Mouse (Mus musculus) adrenal gland, postnatal 4 days (tissue): ENCODE results near the gene 1500011B03Rik. TPM values are rescaled to one million over a fixed set of nuclear protein-coding genes. Genes with fewer than 3 reads are reported as not detected.
A peak's percentile ranks its signal among the peaks of the same experiment; 100 is the strongest.

Source experiments
- DNase-seq, 2 experiments: peaks; one replicate each; pipeline ENCODE4 v3.0.0; 2021 to 2022; ENCODE audit warnings: low spot score in 2 of 2, mixed read lengths in 2 of 2
- total RNA-seq, 2 experiments: library from RNA; stranded (reverse); gene quantifications; 2 replicates each; pipeline ENCODE4 v1.2.3; 2021

1500011B03Rik gene
- total RNA-seq, 2 experiments from 2014 or later, result 88.4 to 91.9 TPM

DNA sequence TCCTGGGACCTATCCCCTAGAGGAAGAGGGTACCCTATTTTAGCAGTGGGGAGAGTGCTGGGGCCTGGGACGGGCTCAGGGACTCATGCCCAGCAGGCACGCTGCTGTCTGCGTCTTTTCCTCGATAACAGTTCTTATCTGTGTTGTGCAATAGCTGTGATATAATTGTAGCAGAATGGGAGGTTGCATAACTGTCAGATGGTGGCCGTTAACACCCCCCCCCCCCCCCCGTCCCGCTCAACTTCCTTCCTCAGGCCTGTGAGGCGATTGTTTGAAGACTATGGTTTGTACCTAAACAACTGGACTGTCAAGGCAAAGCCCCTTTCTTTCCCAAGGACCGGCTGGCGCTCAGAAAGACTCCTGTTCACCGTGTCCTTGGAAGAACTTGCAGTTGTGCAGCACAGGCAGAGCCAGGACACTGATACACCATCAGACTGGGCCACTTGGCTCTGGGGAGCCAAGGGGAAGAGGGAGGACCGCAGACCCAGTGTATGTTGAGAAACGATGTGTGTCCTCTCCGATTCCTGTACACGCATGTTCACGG lies 38.6 kb downstream of the 1500011B03Rik start:
- peak in 1 of 2 experiments; percentile 24 for DNase-seq

DNA sequence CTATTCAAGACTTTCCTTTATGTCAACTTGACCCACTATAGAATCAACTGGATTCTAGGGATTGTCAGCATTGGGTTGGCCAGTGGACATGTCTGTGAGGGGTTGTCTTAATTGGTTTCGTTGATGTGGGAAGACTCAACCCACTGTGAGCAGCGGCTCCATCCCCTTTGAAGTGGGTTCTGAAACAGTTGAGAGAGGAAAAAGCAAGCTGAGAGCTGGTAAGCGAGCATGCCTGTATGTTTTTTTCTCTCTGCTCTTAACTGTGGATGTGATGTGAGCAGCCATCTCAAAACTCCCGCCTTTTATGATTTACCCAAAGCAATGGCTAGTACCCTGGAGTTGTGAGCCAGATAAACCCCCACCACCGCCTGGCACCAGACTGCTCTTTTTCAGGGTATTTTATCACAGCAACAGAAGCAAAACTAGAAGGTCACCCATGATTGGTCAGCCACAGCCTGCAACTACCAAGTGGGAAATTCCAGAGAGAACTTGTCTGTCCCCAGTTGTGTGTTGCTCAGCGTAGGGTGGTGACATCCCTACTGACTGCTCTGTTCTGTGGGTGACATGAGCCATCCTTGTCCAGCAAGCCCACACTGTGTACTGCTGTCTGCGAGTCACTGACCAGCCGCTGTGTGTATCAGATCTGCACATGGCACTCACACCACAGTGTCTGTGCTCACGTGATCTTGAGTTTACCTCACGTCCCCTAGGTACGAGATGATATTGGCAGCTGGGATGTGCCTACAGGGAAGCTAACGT lies 39.7 kb downstream of the 1500011B03Rik start:
- DNase-seq, result no peak

DNA sequence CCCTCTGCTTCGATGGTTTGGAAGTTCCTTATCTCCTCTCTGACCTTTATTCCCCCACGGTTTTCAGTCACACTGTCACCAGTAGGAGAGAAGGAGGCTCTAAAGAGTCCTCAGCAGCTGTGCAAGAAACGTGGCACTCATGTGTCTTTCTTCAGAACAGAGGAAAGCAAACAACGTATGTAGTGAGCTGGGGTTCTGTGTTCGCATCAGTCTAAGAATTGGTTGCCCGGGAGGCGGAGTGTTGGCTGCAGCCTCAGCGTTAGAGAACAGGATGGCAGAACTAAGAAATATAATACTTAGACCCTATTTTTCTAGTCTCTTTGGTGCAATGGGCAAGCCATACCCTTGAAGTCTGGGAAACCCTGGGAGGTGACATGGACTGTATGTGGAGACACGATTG lies 40.3 kb downstream of the 1500011B03Rik start:
- DNase-seq, result no peak

DNA sequence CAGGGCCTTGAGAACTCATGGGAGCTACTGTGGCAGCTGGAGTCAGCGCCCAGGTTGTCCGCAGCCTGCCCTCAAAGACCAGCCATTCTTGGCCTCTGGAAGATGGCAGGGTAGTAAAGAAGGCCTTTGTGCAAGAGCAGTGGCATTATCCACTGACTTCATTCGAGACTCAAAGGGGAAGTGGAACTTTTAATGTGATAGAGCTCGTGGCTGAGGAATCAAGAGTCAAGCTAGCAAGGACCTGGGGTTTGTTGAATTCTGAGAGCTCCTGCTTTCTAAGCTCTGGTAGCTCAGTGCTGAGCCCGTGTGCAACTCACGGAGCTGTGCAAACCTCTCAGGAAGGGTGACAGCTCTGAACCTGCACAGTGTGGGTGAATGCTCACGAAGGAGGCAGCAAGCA lies 42.4 kb downstream of the 1500011B03Rik start:
- no peak for DNase-seq

DNA sequence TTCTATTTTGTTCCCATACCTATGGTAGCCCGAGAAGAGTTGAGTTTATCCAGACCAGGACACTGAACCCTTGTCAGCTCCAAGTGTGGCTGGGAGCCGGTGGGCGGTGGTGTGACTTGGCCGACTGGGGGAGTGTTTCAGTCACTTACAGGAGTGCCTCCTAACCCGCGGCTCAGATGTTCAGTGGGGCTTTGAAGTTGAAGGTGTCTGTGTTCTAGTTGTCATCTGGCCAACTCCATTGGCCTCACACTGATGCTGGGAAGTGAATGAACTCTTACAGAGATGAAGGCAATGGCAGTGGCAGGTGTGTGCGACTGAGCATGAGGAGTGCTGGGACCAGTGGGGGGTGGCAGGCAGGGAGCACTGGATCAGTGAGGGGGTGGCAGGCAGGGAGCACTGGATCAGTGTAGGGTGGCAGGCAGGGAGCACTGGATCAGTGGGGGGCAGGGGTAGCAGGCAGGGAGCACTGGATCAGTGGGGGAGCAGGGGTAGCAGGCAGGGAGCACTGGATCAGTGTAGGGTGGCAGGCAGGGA lies 43.2 kb downstream of the 1500011B03Rik start:
- DNase-seq, result no peak

DNA sequence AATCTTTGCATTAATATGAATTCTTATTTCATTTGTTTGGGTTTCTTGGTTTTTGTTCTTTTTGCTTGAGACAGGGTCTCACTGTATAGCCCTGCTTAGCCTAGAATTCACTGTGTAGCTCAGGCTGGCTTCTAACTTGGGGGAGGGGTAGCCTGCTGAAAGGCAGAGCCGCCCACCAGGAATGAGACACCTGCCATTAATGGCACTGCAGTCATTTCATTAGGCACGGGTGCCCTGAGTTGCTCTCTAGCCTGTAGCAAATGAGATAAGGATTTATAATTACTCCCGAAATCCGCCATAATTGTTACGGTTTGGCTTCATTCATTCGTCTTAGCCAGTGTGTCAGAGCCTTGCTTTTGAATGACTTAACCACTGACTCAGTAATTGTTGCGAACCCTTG lies 47.1 kb downstream of the 1500011B03Rik start:
- no peak for DNase-seq

DNA sequence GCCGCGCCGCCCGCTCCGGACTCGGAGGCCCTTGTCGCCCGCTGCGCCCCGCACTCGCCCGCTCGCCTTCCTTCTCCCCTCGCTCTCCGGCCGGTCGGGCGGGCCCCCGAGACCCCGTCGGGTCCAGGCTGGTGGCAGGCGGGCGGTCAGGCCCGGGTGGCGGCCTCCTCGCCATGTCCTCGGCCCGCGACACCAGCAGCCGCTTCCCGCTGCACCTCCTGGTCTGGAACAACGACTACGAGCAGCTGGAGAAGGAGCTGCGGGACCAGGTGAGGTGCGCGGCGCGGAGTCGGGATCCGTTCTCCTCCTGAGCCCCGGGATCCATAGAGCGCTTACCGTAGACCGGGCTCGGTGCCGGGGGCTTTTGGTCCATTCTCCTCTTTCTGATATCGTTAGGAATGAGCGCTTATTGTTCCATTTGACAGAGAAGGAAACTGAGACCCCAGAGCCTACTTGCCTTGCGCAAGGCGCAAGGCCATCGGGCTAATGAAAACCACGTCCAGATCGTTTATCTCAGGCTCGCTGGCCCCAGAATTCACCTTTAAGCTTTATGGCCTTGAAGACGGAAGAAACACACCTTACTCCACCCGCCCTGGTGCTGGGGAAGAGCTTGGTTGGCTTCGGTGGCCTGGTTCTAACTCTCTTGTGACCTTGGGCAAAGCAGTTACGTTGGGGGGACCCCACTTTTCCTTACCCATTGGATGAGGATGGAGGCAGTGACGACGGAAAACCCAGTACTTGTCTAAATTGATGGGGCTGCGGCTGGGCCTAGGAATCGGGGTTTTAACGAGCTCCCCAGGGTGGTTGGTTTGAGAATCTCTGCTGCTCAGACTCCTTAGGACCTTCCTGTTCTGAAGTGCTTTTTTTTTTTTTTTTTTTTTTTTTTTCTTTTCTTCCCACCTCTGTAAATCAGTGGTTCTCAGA lies 48.0 kb downstream of the 1500011B03Rik start, which contains the start of gene Git2:
Gene Git2, minus strand, starts transcription at position 462 of the 924 bp plus-strand sequence.
- DNase-seq, result no peak

DNA sequence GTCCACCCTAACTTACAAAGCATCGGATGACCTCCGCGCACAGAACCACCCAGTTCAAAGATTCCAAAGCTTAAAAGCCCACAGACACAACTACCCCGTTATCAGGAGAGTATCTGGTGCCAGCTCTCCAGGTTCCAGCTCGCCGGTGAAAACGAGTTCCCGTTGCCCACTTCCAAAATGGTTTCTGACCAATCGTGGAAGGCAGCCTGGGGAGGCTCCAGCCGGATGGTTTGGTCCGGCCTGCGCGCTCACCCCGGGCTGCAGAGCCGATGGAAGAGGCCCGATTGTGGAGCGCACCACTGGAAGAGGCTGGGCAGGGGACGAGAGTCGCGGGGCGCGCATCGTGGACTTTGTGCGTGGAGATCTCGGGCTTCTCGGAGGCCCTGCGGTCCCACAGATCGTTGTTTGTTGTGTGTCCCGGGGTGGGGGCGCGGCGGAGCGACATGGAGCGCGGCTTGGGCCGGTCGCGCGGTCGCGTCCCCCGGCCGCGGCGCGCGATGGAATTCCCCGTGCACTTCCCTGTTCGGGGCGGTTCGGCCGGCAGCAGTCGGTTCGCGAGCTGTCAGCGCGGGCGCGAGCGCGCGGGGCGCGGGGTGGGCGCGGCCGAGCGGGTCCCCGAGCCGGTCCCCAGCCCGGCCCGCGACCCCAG lies 48.7 kb downstream of the 1500011B03Rik start, which contains the start of gene Ankrd13a:
Gene Ankrd13a, plus strand, starts transcription at position 275 of the 649 bp plus-strand sequence.
- DNase-seq, result peak; percentile 65 to 87

DNA sequence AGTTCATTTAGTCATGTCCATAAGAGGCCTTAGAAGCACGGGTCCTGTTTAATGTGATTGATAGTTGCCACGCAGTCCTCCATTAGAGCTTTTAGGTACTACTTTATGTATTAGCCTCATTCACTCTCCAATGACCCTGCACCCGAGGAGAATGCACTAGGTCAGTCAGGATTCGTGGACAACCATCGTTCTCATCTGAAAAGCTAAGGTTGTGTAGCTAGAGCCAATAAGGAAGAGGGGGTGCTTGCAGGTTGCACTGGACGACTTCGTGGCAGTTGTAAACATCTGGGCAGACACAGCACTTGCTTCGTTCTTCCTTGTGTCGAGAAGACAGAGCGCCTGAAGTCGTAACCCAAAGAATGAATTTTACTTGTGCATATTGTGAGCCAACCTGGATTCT lies 49.5 kb downstream of the 1500011B03Rik start:
- no peak for DNase-seq

DNA sequence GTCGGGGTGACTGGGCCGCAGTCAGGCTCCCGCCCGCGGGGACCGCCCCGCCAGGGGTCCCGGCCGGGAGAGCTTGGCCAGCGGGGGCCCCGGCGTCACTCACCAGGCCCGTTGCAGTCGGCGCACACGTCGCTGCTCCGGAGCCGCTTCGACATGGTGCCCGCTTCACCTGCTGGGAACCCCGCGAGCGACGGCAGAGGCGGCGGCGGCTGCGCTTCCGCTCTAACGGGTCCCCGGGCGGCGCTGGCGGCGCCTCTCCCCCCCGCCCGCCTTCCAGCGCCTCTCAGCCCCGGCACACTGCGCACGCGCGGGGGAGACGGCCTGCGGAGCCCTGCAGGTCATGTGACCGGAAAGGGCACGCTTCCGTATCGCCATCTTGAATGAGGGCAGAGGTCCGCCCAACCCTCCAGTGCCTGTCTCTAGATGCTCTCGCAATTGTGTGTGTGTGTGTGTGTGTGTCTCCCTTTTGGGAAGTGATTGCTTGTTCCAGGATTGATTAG lies 50.0 kb downstream of the 1500011B03Rik start:
- peak; percentile 92 to 96 for DNase-seq

DNA sequence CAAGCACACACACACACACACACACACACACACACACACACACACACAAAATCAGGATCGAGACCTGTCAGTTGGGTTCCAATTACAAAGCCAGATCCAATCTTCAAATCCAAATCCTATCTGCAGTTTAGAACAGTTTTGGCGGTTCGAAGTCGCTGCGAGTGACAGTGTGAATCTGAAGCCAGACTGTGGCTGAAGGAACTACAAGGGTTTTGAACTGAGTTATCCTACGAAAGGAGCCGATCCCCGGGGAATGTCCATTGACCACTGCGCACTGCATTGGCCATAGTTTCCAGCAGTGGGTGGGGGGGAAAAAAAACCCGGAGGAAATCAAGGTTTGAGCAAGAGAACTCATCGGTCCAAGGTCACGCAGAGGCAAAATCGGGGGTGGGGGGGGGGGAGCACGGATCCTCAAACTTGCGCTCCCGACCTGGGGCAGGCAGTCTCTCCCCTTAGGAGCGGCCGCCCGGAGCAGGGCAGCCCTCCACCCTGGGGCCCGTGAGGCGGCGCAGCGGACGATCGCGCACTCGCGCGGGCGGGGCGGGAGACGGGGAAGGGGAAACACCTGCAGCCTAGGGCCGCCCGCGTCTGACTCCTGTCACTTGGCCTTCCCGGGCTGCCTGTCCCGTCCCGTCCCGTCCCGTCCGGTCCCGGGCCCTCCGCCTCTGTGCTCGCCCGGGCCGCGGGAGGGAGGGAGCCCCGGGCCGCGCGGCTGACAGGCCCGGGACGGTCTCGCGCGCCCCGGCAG lies 50.6 kb downstream of the 1500011B03Rik start:
- DNase-seq, result peak in 1 of 2 experiments; percentile 53

DNA sequence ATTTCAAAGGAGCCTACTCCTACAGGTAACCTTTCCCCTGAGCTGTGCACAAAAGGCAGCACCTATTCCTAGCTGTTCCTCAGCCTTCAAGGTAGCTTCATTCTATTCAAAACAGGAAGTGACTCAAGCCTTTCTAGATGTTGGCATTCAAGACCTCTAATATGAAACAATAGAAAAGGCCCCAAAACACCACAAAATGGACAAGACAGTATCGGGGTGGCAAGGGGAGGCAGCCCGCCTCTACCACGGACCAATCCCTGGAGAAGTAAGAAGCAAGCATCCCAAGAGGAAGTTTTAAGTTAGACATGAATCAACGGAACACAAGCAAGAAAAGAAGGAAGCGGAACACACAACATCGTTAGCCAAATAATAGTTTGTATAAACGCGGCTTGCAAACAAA lies 51.5 kb downstream of the 1500011B03Rik start:
- no peak for DNase-seq

DNA sequence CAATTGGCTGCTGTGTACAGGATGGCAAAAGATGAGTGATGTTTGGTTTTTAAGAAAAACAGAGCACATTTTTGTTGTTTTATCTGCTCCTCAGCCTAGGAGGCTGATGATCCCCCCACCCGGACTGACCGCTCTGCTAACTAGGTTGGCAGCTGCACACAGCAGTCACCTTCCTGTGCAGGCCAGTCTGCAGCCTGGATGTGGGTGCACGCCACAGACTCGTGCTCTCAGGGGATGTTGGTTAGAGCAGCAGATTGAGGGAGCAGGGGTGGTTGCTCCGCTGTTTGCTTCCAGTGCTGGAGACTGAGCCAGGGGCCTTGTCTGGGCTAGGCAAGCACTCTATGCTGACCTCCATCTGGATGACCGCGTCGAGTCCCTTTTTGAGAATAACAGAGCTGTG lies 53.5 kb downstream of the 1500011B03Rik start:
- no peak for DNase-seq

DNA sequence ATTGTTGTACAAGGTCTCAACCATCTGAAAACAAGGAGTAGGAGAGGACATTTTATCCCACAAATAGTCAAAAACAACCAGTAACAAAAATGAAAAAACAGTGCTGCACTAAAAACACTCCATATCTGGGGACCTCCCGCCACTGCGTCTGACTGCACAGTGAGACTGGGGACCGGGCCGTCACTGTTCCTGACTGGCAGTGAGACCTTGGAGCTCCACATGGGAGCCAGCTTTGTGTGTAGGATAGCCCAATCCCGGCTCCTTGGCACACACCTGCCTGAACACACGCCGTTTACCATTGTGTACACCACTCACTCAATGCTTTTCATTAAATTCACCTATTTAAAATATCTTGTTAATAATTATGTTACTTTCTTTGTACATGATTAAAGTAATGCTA lies 56.1 kb downstream of the 1500011B03Rik start:
- DNase-seq, result no peak

DNA sequence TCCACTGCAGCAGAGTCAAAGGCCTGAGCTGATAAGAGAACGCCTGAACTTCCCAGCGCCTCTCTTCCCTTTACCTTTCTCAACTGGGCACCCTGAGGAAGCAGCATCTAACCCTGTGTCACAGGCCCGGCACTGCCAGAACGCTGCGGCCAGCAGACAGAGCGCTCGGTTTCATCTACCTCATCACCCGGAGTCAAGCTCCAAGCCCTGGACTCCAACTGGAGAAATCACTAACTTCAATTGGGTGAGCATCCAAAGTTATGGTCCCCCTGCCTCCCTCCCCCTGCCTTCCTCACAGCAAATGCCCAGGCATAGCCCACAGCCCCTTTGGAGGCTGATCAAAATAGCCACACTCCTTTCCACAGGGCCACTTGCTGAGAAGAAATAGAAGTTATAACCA lies 56.6 kb downstream of the 1500011B03Rik start:
- no peak for DNase-seq

DNA sequence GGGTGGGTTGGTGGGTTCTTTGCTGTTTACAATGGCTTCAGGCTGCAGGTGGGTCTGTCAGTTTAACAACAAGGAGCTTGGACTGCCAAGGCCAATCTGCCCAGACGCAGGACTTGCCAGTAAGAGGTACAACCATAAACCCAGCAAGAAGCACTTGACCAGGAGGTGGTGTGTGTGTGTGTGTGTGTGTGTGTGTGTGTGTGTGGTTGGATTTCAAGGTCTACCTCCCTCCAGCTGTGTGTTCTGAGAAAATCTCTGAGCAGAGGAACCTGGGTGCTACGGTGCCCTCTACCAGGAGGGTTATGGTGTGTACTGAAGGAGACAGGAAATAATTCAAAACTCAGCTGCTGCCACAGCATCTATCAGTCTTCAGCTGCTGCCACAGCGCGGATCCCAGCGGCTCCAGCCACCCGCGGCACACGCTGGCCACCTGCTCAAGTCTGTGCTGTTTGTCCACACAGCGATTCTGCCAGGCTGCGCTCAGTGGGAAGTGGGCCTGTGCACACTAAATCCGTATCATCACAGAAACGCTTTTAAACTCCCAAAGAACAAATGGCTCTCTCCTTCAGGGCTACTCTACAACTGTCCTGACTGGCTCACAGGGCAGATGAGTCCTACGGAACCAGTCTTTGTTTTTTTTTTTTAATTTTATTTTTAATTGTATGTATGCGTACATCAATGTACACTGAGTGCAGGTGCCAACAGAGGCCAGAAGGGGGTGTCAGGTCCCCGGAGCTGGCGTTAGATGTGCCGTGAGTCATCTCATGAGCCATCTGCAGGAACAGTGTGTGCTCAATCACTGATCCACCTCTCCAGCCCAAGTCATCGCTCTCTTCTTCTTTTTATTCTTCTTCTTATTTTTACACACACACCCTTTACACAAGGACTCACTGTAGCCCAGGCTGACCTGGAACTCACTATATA lies 58.2 kb downstream of the 1500011B03Rik start:
- DNase-seq, result no peak

DNA sequence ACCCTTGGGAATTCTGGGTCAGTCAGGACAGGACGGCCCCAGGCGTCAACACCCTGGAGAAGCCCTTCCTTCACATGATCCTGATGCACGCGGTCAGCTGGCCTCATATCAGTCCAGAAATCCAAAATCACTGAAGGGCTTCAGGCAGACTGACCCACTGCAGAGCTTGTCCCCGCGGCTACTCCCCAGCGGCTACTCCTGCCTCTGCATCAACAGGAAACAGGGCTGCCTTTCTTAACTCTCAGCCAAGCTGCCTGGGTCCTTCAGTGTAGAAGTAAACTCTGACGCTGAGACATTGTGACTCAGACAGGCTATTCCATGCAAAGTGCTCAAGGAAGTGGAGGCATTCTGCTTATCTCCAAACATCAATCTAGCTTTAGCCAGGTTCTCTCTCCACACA lies 61.3 kb downstream of the 1500011B03Rik start:
- no peak for DNase-seq

DNA sequence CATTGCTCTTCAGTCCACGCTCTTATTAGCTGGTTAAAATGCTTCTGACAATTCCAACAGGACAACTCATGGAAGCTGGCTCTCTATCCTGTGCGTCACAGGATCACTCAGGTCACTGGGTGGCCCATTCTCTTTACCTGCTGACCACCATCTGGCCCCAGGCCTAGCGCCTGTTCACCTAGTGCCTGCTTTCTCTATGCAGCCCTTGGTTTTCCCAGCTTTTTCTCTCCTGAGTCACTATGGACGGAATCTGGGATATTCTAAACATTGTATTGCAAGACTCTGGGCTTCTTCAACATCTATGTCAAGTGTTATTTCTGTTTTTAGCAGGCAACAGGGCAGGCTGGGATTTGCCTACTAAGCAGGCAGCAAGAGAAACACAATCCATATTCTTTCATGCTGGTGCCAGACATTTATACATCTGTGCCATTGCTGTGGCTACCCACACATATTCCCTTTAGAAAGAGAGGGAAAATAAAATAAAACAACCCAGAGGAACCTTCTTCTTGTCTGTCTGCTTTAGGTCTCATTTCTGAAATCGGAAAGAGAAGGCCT lies 63.7 kb downstream of the 1500011B03Rik start:
- no peak for DNase-seq
